Mouse (Mus musculus): ENCODE results near the gene Cnrip1.

The Cnrip1 gene

GRCm38 (mm10) chr11:17106936-17107335, 55.5 kb downstream of the Cnrip1 start:
- DNase-seq (ENCODE audit: low read depth in 1 of 2, low spot score in 2 of 2), result no peak

- DNase-seq (ENCODE audit: low read depth in 1 of 2, low spot score in 2 of 2), result no peak
These were observed 56.0 kb downstream of the Cnrip1 start for GRCm38 (mm10) chr11:17107359-17107758.

- no peak for DNase-seq (ENCODE audit: low read depth in 1 of 2, low spot score in 2 of 2)
These were observed 61.2 kb downstream of the Cnrip1 start for GRCm38 (mm10) chr11:17112419-17113090.

GRCm38 (mm10) chr11:17126418-17126817, 75.0 kb downstream of the Cnrip1 start:
- no peak for DNase-seq (ENCODE audit: low read depth in 1 of 2, low spot score in 2 of 2)
